Mouse (Mus musculus): ENCODE data around the gene Gm5152.
"Not testable (repeated sequence)": the region's sequence is repeated elsewhere in the genome, so short reads cannot be mapped to it uniquely, and the experiment has no call there.

The Gm5152 gene

GRCm38 (mm10) chr5:10246426-10246825, at the start of gene Gm5152:
Gm5152 (minus strand) TSS chr5:10246526.
- DNase-seq: not testable (repeated sequence)

- not testable (repeated sequence) for DNase-seq
Measured at GRCm38 (mm10) chr5:10254768-10255167, 8.4 kb upstream of the Gm5152 start.

GRCm38 (mm10) chr5:10245770-10246169, 556 bp downstream of the Gm5152 start:
- not testable (repeated sequence) for DNase-seq

- not testable (repeated sequence) for DNase-seq
Measured at GRCm38 (mm10) chr5:10240436-10240835, 5.9 kb downstream of the Gm5152 start.

- DNase-seq: no peak
Measured at GRCm38 (mm10) chr5:10220317-10220716, 26.0 kb downstream of the Gm5152 start.

- no peak for DNase-seq
Measured at GRCm38 (mm10) chr5:10203067-10203466, 43.3 kb downstream of the Gm5152 start.

- no peak for DNase-seq
Measured at GRCm38 (mm10) chr5:10196880-10197279, 49.4 kb downstream of the Gm5152 start.
